Mouse (Mus musculus): ENCODE results near the gene Card19.

GRCm38 (mm10) chr13:49198734-49199133 lies 17.1 kb downstream of the Card19 start:
- TF ChIP-seq MYOD1 (IDR thresholded peaks at IDR 0.05; ENCODE audit: control insufficient read depth in 1 of 3, insufficient read length in 2 of 3, low read depth in 2 of 3): no peak
- TF ChIP-seq REST (IDR thresholded peaks at IDR 0.05; ENCODE audit: insufficient read depth, insufficient read length): no peak
- TF ChIP-seq POLR2A (IDR thresholded peaks at IDR 0.05; ENCODE audit: insufficient read length, low read depth): no peak
- TF ChIP-seq SRF (IDR thresholded peaks at IDR 0.05; ENCODE audit: control insufficient read depth, insufficient read length, low read depth): no peak
- peak; percentile 33 for TF ChIP-seq POLR2AphosphoS2 (IDR thresholded peaks at IDR 0.05; ENCODE audit: insufficient read length, low read depth)
- no peak for TF ChIP-seq MAX (IDR thresholded peaks at IDR 0.05; ENCODE audit: low read depth)
- TF ChIP-seq TCF3 (IDR thresholded peaks at IDR 0.05; ENCODE audit: insufficient read length, low read depth): no peak
- no peak for TF ChIP-seq MYOG (IDR thresholded peaks at IDR 0.05; ENCODE audit: control insufficient read depth in 1 of 3, insufficient read depth in 1 of 3, insufficient read length in 2 of 3, low read depth in 2 of 3)
- no peak for TF ChIP-seq E2F4 (IDR thresholded peaks at IDR 0.05; ENCODE audit: insufficient read depth)
- no peak for TF ChIP-seq TCF12 (IDR thresholded peaks at IDR 0.05; ENCODE audit: insufficient read depth, poor library complexity, severe bottlenecking)
- no peak for TF ChIP-seq CEBPB (IDR thresholded peaks at IDR 0.05; ENCODE audit: insufficient read depth, poor library complexity, severe bottlenecking)
